Mouse (Mus musculus) heart, adult 18-20 months (tissue): Measurements from ENCODE around the gene Btbd3. TPM values are rescaled to one million over a fixed set of nuclear protein-coding genes. Genes with fewer than 3 reads are reported as not detected.
"Not testable (repeated sequence)": the region's sequence is repeated elsewhere in the genome, so short reads cannot be mapped to it uniquely, and the experiment has no call there.

Experiments
- DNase-seq, 2 experiments: peaks; one replicate each; pipeline ENCODE4 v3.0.0; 2021 to 2022; ENCODE audit warnings: mixed read lengths in 1 of 2
- total RNA-seq, 2 experiments: library from RNA; stranded (reverse); gene quantifications; 2 replicates each; pipeline ENCODE4 v1.2.3; 2021

Gene Btbd3
- total RNA-seq, 2 experiments from 2014 or later = 14.6 to 15.9 TPM

DNA sequence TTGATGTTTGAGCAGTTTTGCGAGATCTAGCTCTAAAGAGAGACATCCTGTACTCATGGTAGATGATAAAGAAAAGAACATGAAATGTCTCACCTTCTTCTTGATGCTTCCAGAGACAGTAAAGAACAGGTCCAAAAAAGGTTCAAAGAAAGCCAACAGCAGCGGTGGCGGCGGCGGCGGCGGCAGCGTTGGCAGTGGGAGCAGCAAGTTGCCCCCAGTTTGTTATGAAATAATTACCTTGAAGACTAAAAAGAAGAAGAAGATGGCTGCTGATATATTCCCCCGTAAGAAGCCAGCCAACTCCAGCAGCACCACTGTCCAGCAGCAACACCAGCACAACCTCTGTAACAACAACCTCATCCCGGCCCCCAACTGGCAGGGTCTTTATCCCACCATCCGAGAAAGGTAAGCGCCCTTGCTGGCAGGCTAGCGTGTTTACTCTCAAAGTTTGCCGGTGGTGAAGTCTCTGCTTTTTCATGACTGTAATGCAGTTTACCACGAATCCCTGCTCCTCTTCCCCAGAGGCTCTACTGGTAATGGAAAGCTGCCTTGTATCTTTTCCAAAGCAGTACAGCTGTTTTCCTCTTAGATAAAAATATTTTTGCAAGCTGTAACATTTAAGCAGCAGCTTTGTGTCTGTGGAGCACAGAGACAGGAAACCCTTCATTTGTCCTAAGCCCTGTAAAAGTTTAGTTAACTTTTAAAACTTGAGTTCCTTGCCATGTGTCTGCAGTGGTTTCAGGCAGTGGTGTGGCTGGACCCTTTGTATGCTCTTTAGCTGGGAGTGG lies 22.7 kb downstream of the Btbd3 start:
- peak; percentile 63 to 68 for DNase-seq

DNA sequence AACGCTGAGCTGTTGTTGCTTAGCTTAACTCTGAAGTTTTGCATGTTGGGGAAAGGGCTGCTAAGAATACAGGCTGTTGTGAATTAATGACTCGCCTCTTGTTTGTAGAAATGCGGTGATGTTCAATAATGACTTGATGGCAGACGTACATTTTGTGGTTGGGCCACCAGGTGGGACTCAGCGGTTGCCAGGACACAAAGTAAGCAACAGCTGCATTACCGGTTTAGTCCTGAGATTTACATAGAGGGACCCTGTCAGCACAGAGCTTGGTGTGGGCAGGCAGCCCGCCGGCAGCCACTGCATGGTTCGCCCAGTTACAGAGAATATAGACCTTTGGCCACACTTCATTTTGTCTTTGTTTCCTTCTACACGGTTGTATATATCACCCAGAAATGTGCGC lies 23.3 kb downstream of the Btbd3 start:
- DNase-seq = peak in 1 of 2 experiments; percentile 48

DNA sequence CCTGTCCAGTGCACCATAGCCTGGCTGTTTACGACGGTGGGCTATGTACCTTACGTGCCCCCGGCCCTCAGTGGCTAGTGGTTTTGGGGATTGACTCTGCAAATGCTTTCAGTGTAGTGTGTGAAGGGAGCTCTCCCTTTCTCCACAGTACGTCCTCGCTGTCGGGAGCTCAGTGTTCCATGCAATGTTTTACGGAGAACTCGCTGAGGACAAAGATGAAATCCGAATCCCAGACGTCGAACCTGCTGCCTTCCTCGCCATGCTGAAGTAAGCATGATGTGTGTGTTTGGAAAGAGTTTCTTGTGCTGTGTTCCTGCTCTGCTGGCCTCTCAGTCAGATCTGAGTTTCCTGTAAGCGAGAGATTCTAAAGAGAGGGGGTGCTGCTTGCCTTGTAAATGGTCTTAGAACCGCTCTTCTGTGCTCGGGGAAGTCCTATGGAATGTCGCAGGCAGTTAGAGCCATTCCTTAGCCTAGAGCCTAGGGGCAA lies 23.9 kb downstream of the Btbd3 start:
- DNase-seq = peak; percentile 35 to 53

DNA sequence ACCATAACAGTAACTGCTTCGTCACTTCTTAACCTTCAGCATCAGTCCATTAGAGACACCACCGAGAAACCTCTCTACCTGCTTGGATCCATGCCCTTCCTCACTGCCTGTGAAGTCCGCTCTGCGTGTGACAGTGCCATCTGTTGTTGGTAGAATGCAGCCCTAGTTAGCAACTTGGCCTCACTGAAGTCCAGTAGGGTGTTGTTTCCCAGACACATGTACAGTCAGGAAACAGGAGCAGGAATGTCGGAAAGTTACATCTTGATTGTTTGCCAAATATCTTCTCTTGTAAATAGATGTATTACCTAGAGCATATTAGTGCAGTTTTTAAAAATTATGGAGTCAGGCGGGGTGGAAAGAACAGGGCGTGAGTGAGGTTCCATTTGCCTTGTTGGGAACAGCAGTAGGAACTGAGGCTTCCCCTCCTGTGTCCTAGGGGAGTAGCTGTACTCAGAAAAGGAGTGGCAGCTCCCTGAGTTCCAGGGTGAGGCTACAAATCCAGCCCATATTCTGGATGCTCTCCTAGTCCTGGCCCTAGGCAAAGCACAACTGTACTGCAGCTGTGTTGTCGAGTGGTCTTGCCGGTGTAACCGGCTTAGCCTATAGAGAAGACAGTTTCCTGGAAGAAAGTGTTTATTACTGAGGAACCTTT lies 25.3 kb downstream of the Btbd3 start:
- peak; percentile 71 to 83 for DNase-seq

DNA sequence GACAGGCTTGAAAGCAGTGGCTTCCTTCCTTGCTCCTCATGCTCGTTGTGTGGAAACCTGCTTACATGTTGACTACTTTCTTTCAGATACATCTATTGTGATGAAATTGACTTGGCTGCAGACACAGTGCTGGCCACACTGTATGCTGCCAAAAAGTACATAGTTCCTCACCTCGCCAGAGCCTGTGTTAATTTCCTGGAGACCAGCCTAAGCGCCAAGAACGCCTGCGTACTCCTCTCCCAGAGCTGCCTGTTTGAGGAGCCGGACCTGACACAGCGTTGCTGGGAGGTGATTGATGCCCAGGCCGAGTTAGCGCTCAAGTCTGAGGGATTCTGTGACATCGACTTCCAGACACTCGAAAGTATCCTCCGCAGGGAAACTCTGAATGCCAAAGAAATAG lies 27.0 kb downstream of the Btbd3 start:
- peak; percentile 64 to 76 for DNase-seq

DNA sequence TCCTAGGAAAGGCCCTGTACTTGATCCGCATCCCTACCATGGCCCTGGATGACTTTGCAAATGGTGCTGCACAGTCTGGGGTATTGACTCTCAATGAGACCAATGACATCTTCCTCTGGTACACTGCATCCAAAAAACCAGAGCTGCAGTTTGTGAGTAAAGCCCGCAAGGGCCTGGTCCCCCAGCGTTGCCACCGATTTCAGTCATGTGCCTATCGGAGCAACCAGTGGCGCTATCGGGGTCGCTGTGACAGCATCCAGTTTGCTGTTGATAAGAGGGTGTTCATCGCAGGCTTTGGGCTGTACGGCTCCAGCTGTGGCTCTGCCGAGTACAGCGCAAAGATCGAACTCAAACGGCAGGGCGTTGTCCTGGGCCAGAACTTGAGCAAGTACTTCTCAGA lies 27.5 kb downstream of the Btbd3 start:
- DNase-seq = no peak

DNA sequence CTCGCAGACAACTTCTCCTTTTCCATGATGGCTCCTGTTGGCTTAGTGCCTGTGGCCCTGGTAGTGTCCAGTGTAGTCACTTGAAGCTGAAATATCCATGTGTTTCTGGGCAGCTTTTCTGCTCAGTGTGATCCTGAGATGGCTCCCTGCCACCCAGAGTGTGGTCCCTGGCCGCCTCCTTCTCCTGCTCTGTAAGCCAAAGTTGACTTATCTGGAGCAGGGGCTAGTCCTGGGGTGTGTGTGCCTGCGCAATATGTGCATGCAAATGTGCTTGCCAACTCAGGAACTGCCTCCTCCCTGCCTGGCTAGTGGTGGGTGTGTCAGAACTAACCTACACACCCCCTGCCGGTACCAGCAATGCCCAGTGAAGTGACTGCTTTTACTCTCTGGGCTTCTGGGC lies 29.4 kb downstream of the Btbd3 start:
- no peak for DNase-seq

DNA sequence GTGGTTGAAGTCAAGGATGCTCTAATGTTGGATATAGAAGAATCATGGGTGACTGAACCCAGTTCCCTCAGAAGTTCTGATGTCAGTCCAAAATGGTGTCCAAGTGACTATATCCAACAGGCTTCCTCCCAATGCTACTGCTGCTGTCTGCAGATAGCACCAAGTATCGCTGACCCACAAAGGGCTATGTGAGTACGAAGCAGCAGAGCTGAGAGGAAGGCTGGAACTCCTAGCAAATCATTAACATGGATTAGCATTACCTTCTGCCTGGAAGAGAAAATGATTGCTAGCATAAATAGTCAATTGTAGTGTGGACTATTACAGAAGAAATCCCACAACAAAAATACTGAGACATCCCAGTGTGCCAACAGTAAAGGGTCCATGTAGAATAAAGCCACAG lies 33.8 kb downstream of the Btbd3 start:
- no peak for DNase-seq

DNA sequence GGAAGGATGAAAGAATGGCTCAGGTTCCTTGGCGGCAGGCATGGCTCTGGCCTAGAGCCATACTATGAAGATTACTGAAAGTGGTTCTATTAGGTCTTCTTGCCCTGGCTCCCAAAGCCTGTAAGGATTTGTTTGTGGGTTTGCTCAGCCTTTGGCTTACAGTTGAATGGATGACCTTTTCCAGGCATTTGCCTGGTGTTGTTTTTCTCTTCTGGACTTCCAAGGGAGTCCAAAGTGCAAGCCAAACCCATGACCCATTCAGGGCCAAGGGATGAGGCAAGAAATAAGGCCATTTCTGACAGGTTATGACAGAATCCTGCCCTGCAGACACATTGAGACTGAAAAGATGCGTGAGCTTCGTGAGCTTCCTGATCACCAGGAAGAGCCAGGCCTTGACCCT lies 37.9 kb downstream of the Btbd3 start:
- DNase-seq = no peak

DNA sequence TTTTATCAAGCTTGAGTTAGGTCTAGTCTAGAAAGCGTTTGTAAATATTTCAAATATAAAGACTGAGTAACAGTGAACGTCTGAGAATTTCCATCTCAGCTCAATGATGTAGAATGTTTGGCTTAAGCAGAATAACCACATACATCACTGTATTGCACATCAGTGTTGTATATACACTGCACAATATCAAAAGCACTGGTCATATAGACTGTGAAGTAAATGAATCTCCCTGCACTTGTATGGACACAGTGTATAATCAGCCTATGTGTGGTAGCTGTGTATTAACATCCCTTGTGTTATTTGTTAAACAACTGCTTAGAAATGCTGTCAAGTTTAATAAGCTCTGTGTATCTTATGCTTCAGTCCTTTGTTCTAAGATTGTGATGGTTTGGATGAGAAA lies 49.9 kb downstream of the Btbd3 start:
- no peak for DNase-seq

DNA sequence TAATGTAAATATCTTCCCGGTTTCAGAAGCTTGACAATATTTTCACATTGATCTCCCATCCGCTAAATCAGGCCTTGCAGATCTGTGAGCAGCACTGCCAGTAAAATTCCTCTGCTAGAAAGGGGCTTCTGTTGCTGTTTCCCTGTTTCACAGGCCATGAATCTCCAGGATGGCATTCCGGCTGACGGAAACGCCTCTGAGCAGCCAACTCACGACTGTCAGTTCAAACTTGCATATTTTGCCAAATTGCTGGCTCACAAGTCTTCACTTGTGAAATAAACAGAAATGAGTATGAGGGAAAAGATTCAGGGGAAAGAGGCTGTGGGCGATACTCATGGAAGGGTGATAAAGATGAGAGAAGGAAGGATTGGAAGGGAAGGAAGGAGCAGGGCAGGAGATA lies 59.3 kb downstream of the Btbd3 start:
- no peak for DNase-seq

DNA sequence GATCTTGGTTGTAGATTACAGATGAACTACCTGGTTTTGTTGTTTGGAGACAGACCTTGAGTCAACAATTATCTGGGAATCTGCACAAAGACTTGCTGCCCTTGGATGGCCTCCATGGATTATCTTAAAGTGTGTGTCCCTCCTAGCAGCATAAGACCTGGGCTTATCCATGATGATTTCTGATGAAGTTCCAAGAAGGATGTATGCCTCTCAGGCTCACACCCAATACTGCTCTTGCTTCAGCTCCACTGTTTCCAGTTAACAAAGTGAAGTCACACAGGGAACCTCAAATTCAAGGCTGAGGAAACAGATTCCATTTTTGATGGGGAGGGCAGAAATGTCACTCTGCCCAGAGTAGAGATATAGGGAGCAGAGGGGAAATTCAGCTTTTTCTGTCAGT lies 64.0 kb downstream of the Btbd3 start:
- no peak for DNase-seq

DNA sequence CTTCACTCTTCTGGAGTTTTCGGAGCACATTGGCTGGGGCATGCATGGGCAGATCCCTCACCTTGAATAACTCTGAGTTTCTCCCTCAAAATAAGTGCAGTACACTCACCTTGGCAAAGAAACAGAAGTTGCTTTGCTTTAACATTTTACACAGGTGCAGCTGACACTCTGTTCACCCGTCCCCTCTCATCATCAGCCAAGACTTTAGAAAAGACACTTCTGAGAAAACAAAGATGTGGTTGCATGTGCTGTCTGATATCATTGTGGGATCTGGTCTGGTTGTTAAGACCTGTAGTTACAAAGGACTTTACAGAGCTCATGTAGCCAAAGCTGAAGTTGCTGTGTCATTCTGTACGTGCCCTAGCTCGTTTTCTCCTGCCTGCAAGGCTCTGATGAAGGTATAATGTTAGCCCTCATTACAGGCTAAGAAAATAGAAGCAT lies 64.7 kb downstream of the Btbd3 start:
- DNase-seq = no peak

DNA sequence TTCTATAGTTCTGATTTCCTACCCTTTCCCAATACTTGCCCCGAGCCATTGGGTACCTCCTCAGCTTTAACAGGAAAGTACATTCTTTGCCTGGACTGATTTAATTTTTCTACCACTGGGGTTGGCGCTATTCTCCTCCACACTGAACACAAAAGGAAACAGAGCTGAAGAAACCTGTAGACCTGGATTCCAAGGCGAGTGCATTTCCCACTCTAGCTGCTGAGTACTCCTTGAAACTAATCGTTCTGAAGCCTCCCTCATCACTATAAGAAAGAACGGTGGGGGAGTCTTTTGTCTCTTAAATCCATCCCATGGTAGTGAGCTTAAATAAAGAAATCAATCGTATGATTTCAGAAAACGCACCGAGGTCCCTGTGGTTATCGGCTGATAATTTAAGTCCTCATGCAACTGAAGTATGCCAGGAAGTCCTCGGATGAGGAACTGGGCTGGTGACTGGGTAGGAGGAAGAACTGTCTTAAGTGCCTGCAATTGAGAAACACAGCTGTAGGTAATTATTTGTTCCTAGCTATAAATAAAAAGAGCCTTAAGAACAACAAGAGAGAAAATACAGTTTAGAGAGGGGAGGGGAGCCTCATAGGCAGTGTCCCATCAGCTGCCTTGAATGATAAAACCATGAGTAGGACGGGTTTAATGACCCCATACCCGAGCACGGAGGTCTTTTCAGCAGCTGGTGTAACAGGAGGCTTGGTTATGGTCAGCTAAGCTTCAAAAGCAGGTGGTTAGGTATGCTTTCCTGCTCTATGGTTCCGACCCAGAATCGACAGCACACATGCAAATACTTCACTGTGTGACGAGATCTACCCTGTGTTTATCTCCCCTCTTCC lies 66.1 kb downstream of the Btbd3 start:
- DNase-seq = no peak

DNA sequence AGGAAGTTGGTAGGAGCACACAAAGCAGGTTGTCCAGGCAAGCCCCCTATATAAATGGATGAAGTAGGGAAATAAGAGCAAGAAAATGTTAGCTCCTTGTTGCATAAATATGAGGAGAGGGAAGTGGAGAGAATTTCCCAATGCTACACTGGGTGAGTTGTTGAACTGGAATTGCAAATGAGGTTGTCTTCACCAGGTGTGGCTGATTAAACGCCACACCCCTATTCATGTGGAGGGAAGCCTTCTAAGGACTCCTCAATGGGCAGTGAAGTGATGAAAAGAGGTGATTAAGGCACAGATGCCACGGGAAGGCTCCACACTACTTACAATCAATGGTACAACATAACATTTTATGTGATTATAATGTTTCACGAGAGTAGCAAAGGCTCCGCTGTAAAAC lies 70.0 kb downstream of the Btbd3 start:
- DNase-seq = no peak

DNA sequence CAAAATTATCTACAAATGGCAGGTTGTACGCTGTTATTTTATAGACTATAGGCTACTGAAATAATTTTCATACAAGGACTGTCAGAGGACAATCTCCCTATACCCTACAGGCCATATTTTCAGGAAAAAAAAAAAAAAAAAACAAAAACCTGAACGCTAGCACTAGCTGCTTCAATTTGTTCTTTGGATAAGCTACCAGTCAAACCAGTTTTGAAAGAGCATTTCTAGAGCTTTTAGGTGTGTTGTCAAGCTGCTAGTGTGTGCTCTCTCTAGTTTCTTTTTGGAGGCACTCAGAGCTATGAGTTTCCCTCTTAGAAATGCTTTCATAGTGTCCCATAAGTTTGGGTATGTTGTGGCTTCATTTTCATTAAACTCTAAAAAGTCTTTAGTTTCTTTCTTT lies 77.8 kb downstream of the Btbd3 start:
- not testable (repeated sequence) for DNase-seq

DNA sequence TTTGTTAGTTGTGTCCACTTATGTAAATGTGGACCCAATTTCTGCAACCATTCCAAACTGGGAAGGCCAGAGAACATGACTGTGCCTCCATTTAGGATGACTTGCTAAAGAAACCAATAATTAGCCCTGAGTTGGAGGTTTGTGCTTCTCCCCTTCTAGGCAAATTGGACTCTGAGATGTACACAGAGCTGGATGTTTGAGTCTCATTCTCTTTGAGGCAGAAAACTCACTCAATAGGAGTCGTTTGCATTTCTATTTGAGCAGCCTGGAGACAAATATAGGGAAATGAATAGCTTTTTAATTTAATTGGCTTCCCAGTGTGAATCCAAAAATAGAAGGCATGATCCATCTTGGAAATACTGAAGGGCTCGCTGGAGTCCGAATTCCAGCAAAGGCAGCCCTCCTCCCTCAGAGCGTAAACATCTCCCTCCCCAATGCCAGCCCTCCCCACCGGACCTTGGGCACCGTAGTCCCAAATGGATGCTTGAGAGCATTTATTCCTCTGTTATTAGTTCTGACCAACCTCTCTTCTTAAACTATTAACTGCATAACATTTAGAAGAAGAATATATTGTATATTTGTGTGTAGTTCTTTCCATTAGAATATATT lies 81.6 kb downstream of the Btbd3 start:
- no peak for DNase-seq

DNA sequence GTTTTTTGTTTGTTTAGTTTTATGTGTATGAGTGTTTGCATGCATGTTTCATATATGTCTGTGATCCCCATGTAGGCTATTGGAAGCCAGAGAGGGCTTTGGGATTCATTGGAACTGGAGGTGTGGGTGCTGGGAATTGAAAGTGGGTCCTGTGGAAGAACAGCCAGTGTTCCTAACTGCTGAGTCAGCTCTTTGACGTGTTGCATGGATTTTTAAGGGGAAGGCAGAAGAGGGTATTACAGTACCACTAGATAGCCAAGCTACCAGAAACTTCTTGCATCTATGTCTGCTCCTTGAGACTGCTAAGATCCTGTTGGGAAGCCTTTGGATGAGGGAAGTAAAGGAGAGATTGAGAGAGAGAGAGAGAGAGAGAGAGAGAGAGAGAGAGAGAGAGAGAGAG lies 82.2 kb downstream of the Btbd3 start:
- no peak for DNase-seq

DNA sequence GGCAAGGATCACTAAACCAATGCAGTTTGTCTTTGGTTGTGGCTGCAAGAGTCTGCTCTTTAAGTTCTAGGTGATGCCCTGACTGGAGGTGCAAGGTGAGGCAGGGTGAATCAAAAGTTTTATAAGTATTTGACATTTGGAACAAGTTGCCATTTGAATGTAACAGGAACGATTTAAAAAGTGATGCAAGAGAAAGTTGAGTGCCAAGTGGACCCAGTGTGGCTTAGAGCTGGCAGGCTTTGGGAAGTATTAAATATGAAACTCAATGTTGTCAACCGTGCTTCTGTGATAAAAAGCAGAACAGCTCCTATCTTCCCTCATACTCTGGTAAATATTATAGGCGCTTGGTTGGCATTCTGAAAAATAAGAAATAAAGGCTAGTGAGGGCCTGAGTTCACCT lies 99.0 kb downstream of the Btbd3 start:
- no peak for DNase-seq

DNA sequence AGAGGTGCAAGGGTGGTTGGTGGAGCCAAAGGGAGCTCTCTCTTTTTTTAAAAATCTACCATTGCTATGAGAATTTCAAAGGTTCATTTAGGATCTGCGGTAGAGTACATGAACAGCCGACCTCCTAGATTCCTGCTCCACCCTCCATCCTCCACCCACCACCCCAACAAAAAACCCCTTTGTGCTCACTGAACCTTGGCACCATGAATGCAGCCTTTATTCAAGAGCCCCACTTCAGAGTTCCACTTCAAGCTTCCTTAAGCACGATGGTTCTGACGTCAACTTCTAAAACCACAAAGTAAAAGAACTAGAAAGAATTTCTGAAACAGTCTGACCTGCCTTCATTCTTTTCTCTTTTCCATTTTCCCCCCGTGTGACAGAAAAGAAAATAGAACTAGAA lies 106.1 kb downstream of the Btbd3 start:
- no peak for DNase-seq

DNA sequence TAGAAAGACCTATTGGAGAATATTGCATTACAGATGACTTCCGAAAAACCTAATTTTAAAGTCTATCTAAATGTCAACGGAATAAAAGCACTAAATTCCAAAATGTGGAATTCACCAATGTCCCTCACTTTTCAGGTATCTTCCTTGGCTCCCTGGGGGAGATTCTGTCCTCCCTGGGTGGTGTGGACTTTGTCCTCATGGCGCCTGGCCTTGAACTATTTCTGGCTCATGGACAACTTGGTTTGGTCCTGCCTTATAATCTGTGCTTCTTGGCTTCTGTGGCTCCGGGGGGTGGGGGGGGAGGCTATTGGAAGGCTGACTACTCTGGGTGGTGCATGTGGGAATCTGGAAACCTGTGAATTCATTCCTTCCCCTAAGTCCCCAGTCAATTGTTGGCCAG lies 109.0 kb downstream of the Btbd3 start:
- DNase-seq = no peak

DNA sequence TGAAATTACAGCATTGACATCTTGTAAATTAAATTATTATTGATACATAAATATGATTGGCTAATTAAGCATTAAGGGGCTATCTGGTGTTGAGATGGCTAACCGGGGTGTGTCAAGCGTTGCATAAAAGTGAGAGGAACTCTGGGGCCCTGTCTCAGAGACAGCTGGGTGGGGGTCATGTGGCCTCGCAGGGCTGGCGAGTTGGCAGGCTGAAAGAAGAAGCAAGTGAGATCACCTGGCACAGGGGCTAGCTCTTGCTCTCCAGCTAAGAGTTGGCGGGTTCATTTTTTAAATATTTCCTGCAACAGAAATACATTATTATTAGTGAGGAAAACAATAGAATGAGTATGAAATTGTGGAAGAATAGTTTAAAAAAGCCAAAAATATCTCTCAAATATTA lies 118.2 kb downstream of the Btbd3 start:
- DNase-seq = no peak

DNA sequence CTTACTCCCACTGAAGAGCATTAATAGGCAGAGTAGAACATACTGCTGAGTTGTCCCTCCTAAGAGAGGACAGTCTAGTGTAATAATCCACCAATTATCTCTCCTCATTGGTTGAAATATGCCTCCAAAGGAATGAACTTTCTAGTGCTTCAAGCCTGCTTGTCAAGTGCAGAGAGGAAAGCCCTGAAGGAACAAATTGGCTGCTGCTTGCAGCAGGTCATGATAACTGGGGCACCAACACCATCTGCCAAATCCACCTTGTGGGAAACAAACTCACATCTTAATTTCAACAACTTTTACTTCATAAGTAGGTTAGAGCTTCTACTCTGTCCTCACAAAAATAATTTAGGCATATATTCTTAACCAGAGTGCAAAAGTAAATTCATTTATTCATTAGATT lies 122.5 kb downstream of the Btbd3 start:
- DNase-seq = no peak
